Mouse (Mus musculus): Measurements from ENCODE around the gene Vmn1r85. TPM values are rescaled to one million over a fixed set of nuclear protein-coding genes. Genes with fewer than 3 reads are reported as not detected.

The Vmn1r85 gene
- total RNA-seq, 2 experiments from 2014 or later: not detected

- peak; percentile 39 for ATAC-seq (ENCODE audit: poor library complexity, severe bottlenecking)
These were observed 56.3 kb downstream of the Vmn1r85 start for GRCm38 (mm10) chr7:13038621-13039169.

- ATAC-seq (ENCODE audit: poor library complexity, severe bottlenecking): peak; percentile 70
These were observed 56.9 kb downstream of the Vmn1r85 start, which contains the start of gene Ube2m for GRCm38 (mm10) chr7:13037901-13038555. TSS of gene Ube2m (minus strand) at chr7:13038275.

- ATAC-seq (ENCODE audit: poor library complexity, severe bottlenecking): no peak
These were observed 57.6 kb downstream of the Vmn1r85 start for GRCm38 (mm10) chr7:13037366-13037765.

- no peak for ATAC-seq (ENCODE audit: poor library complexity, severe bottlenecking)
These were observed 58.2 kb downstream of the Vmn1r85 start for GRCm38 (mm10) chr7:13036806-13037205.

GRCm38 (mm10) chr7:13035211-13035855, 59.6 kb downstream of the Vmn1r85 start:
- ATAC-seq (ENCODE audit: poor library complexity, severe bottlenecking): no peak

- ATAC-seq (ENCODE audit: poor library complexity, severe bottlenecking): peak; percentile 63
These were observed 60.6 kb downstream of the Vmn1r85 start, which contains the start of gene Chmp2a for GRCm38 (mm10) chr7:13034148-13034977. TSS of gene Chmp2a (minus strand) at chr7:13034807.

- no peak for ATAC-seq (ENCODE audit: poor library complexity, severe bottlenecking)
These were observed 61.4 kb downstream of the Vmn1r85 start for GRCm38 (mm10) chr7:13033451-13034147.

Other genes starting within 250 kb of the Vmn1r85 start
- gene Zfp128, start 214.0 kb downstream of the Vmn1r85 start, total RNA-seq (2015): 3.5 and 4.8 TPM in 2 replicates
- 3.6 and 5.2 TPM in 2 replicates for gene Zfp128, start 214.0 kb downstream of the Vmn1r85 start, total RNA-seq (2017)
- gene Zscan22, start 197.4 kb downstream of the Vmn1r85 start, total RNA-seq (2015): 6.6 and 7.5 TPM in 2 replicates
- gene Zscan22, start 197.4 kb downstream of the Vmn1r85 start, total RNA-seq (2017): 3.1 and 3.3 TPM in 2 replicates
- gene Rps5, start 172.9 kb downstream of the Vmn1r85 start, total RNA-seq (2015): 1,879 and 1,910 TPM in 2 replicates
- 1,118 and 1,375 TPM in 2 replicates for gene Rps5, start 172.9 kb downstream of the Vmn1r85 start, total RNA-seq (2017)
- 0.07 and 0.14 TPM in 2 replicates for gene Rnf225, start 167.8 kb downstream of the Vmn1r85 start, total RNA-seq (2015)
- 0.04 and 0.15 TPM in 2 replicates for gene Rnf225, start 167.8 kb downstream of the Vmn1r85 start, total RNA-seq (2017)
- 2.3 and 2.4 TPM in 2 replicates for gene Zfp324, start 129.3 kb downstream of the Vmn1r85 start, total RNA-seq (2015)
- gene Zfp324, start 129.3 kb downstream of the Vmn1r85 start, total RNA-seq (2017): 4.7 and 5.1 TPM in 2 replicates
- 1.7 and 1.8 TPM in 2 replicates for gene Zfp446, start 117.3 kb downstream of the Vmn1r85 start, total RNA-seq (2015)
- gene Zfp446, start 117.3 kb downstream of the Vmn1r85 start, total RNA-seq (2017): 0.92 and 2.2 TPM in 2 replicates
- gene Slc27a5, start 97.0 kb downstream of the Vmn1r85 start, total RNA-seq (2015): not detected in 2 replicates
- not detected in 2 replicates for gene Slc27a5, start 97.0 kb downstream of the Vmn1r85 start, total RNA-seq (2017)
- 137 and 186 TPM in 2 replicates for gene Trim28, start 96.1 kb downstream of the Vmn1r85 start, total RNA-seq (2015)
- 207 and 222 TPM in 2 replicates for gene Trim28, start 96.1 kb downstream of the Vmn1r85 start, total RNA-seq (2017)
- 7.4 and 11.0 TPM in 2 replicates for gene Zbtb45, start 85.1 kb downstream of the Vmn1r85 start, total RNA-seq (2015)
- gene Zbtb45, start 85.1 kb downstream of the Vmn1r85 start, total RNA-seq (2017): 6.6 and 9.5 TPM in 2 replicates
- gene Chmp2a, start 60.4 kb downstream of the Vmn1r85 start, total RNA-seq (2015): 239 and 269 TPM in 2 replicates
- 272 and 348 TPM in 2 replicates for gene Chmp2a, start 60.4 kb downstream of the Vmn1r85 start, total RNA-seq (2017)
- 92.1 and 97.9 TPM in 2 replicates for gene Ube2m, start 56.9 kb downstream of the Vmn1r85 start, total RNA-seq (2015)
- 86.1 and 101 TPM in 2 replicates for gene Ube2m, start 56.9 kb downstream of the Vmn1r85 start, total RNA-seq (2017)
- 0.16 and 0.52 TPM in 2 replicates for gene Mzf1, start 40.4 kb downstream of the Vmn1r85 start, total RNA-seq (2015)
- 0.29 and 0.45 TPM in 2 replicates for gene Mzf1, start 40.4 kb downstream of the Vmn1r85 start, total RNA-seq (2017)
- gene Vmn1r86, start 24.7 kb upstream of the Vmn1r85 start, total RNA-seq (2015): not detected in 2 replicates
- gene Vmn1r86, start 24.7 kb upstream of the Vmn1r85 start, total RNA-seq (2017): not detected in 2 replicates
- gene Vmn1r87, start 45.0 kb upstream of the Vmn1r85 start, total RNA-seq (2015): not detected in 2 replicates
- not detected in 2 replicates for gene Vmn1r87, start 45.0 kb upstream of the Vmn1r85 start, total RNA-seq (2017)
- gene Vmn1r88, start 64.4 kb upstream of the Vmn1r85 start, total RNA-seq (2015): not detected in 2 replicates
- not detected in 2 replicates for gene Vmn1r88, start 64.4 kb upstream of the Vmn1r85 start, total RNA-seq (2017)
- gene Vmn1r89, start 117.8 kb upstream of the Vmn1r85 start, total RNA-seq (2015): not detected in 2 replicates
- not detected in 2 replicates for gene Vmn1r89, start 117.8 kb upstream of the Vmn1r85 start, total RNA-seq (2017)
- gene Lig1, start 182.1 kb upstream of the Vmn1r85 start, total RNA-seq (2015): 82.6 and 86.7 TPM in 2 replicates
- gene Lig1, start 182.1 kb upstream of the Vmn1r85 start, total RNA-seq (2017): 53.5 and 74.3 TPM in 2 replicates
- gene Zswim9, start 183.5 kb upstream of the Vmn1r85 start, total RNA-seq (2015): 2.1 and 7.9 TPM in 2 replicates
- 2.2 and 3.7 TPM in 2 replicates for gene Zswim9, start 183.5 kb upstream of the Vmn1r85 start, total RNA-seq (2017)
- gene Pla2g4c, start 229.5 kb upstream of the Vmn1r85 start, total RNA-seq (2015): 0.34 and 0.62 TPM in 2 replicates
- 0.26 and 1.2 TPM in 2 replicates for gene Pla2g4c, start 229.5 kb upstream of the Vmn1r85 start, total RNA-seq (2017)